Mouse (Mus musculus) lung, embryonic 16.5 days (tissue): ENCODE measurements around the gene Zfp605. TPM values are rescaled to one million over a fixed set of nuclear protein-coding genes. Genes with fewer than 3 reads are reported as not detected.

Experiments used
- polyA plus RNA-seq: library from polyadenylated mRNA; unstranded; fragments of >200 nt; fragmentation: Nextera tagmentation; extraction: Ambion mirVana; gene quantifications from 2 replicates; pipeline ENCODE4 v1.2.1, GENCODE M21; 2015

Gene Zfp605
- polyA plus RNA-seq, 1 experiment from 2014 or later, result 3.6 TPM

Other genes with a start within 250 kb of the Zfp605 start
- gene Gm15446, start 186.7 kb upstream of the Zfp605 start, polyA plus RNA-seq, result 0.48 and 0.68 TPM in 2 replicates
- gene Zfp932, start 113.6 kb upstream of the Zfp605 start, polyA plus RNA-seq, result 17.8 and 18.2 TPM in 2 replicates
- 4.8 and 6.0 TPM in 2 replicates for gene Gm17655, start 37.6 kb upstream of the Zfp605 start, polyA plus RNA-seq
- gene Gm35315, start 15.7 kb upstream of the Zfp605 start, polyA plus RNA-seq, result 1.4 and 1.6 TPM in 2 replicates
- gene Plcxd1, start 10.1 kb upstream of the Zfp605 start, polyA plus RNA-seq, result 3.0 and 3.9 TPM in 2 replicates
- gene Gtpbp6, start 1.9 kb upstream of the Zfp605 start, polyA plus RNA-seq, result 34.6 and 34.8 TPM in 2 replicates
- 41.0 and 43.4 TPM in 2 replicates for gene Chfr, start 25.8 kb downstream of the Zfp605 start, polyA plus RNA-seq
- gene Golga3, start 66.6 kb downstream of the Zfp605 start, polyA plus RNA-seq, result 18.2 and 18.4 TPM in 2 replicates
- gene Ankle2, start 120.9 kb downstream of the Zfp605 start, polyA plus RNA-seq, result 20.9 and 23.9 TPM in 2 replicates
- 51.3 and 52.9 TPM in 2 replicates for gene Pgam5, start 159.8 kb downstream of the Zfp605 start, polyA plus RNA-seq
- 12.0 and 14.0 TPM in 2 replicates for gene Pxmp2, start 176.1 kb downstream of the Zfp605 start, polyA plus RNA-seq
- gene Pole, start 176.2 kb downstream of the Zfp605 start, polyA plus RNA-seq, result 28.7 and 30.7 TPM in 2 replicates
- 15.5 and 17.2 TPM in 2 replicates for gene P2rx2, start 233.1 kb downstream of the Zfp605 start, polyA plus RNA-seq
- 1.9 and 2.9 TPM in 2 replicates for gene Lrcol1, start 234.6 kb downstream of the Zfp605 start, polyA plus RNA-seq